Mouse (Mus musculus) E14TG2a.4 (cell line): ENCODE measurements around the gene Carmil1.

Experiments
- CTCF ChIP-seq: conservative IDR thresholded peaks from 2 replicates; pipeline ENCODE4 v1.5.1; 2014; ENCODE audit warnings: low read length
- NANOG ChIP-seq: IDR thresholded peaks from 2 replicates; pipeline ENCODE4 v1.6.1; 2014; ENCODE audit warnings: borderline replicate concordance, low read length, mixed read lengths
- POU5F1 ChIP-seq: IDR thresholded peaks from 2 replicates; pipeline ENCODE4 v1.6.1; 2014; ENCODE audit warnings: low read length, borderline replicate concordance

DNA sequence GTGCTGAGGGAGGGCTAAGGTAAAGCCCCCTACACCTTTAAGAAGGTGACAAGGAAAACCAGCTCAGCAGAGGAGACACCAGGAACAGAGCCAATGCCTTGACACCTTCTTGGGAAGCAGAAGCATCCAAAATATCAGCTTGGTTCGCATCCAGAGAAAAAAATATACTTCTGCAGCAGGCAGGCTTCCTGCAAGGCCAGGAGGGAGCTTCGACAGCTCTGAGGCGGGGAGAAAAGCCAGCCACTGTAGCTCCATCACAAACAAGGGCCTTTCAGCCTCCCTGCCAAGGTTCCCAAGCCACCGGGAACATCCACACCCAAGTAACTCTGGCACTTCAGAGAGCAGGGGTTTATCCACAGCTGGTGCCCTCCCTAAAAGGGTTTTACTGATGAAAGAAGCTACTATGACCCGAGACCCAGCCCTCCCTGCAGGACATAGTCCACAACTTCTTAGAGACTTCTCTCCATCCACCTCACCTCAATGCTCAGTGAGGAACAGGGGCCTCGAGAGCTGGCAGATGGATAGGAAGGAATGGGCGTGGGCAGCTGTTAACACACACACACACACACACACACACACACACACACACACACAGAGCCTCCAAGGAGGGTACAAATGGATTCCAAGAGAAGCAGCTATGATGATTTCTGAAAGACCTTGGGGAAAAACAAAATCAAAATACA lies 80.6 kb downstream of the Carmil1 start:
- TF ChIP-seq CTCF (no peak), NANOG (no peak), POU5F1 (no peak)
